Mouse (Mus musculus): ENCODE measurements at regions not wholly inside any gene's neighbourhood (a gene's known extent, or its start where the extent isn't known, plus 50 kb on each side); places are given as distances from the start of the nearest gene placed in this dataset.

DNA sequence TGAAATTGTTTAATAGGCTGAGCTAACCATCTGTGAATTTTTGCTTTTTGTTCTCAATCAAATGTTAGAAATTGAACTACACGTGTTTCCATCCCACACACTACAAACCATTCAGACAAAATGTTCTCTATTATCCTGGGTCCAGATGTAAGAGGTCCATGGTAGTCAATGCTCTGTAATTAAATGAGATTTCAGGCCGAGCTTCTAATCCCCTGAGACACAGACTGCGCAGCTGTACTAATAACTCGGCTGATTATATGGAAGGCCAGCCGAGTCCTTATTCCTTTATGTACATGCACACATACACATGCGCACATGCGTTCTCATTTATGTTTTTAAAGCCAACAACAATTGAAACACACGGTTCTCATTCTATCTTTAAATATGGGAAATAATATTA, 118.3 kb upstream of the Slc25a13 start:
- TF ChIP-seq CTCF (IDR thresholded peaks at IDR 0.05) (no peak), EP300 (IDR thresholded peaks at IDR 0.05) (no peak)

Data from lung, postnatal 0 days (tissue).